Mouse (Mus musculus) heart, adult 2 months (tissue): ENCODE results near the gene Ofd1.

Source experiments
- CTCF ChIP-seq: fragments of 200-600 bp; IDR thresholded peaks from 2 replicates; pipeline ENCODE4 v1.8.1; 2022; ENCODE audit warnings: antibody characterized with exemption, mild to moderate bottlenecking, moderate library complexity
- POLR2A ChIP-seq: fragments of 200-500 bp; IDR thresholded peaks from 2 replicates; pipeline ENCODE4 v1.6.1; 2011; ENCODE audit warnings: mild to moderate bottlenecking, low read depth, low read length, control low read depth; ENCODE audit not compliant: insufficient read depth

DNA sequence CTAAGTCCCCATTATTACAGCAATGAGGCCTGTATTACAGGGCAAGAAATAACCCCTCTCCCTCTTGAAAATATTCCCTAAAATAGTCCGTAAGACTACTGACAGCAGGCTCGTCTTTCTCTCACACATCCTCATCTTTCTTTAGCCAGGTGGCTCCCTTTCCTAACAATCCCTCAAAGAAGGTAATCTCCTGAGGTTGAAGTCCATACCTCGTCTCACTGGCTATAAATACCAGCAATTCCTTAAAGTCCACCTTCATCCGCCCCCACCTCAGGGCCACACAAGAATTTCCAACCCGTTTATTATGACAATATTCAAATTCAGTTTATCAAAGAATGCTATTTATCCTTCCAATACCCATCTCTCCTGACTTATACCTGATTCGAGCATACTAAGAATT is 32.1 kb upstream of the Ofd1 start:
- TF ChIP-seq CTCF (no peak), POLR2A (no peak)
